Mouse (Mus musculus) midbrain, embryonic 13.5 days (tissue): Measurements from ENCODE around the gene Frem1. TPM values are rescaled to one million over a fixed set of nuclear protein-coding genes. Genes with fewer than 3 reads are reported as not detected.

Experiments
- ATAC-seq: fragments of 200-750 bp; cut with Nextera tagmentation; 2 replicates; pipeline ENCODE4 v1.8.0; 2017; ENCODE audit warnings: mild to moderate bottlenecking, moderate TSS enrichment, moderate library complexity
- H3K27ac ChIP-seq: fragments of 300-500 bp; sonication (generic); 2 replicates; pipeline ENCODE4 v1.5.1; 2015; ENCODE audit warnings: inconsistent platforms, mild to moderate bottlenecking, moderate library complexity
- H3K27me3 ChIP-seq: fragments of 300-500 bp; sonication (generic); 2 replicates; pipeline ENCODE4 v1.6.1; 2015; ENCODE audit warnings: mild to moderate bottlenecking, inconsistent platforms
- H3K36me3 ChIP-seq: fragments of 300-500 bp; sonication (generic); 2 replicates; pipeline ENCODE4 v1.6.1; 2015; ENCODE audit warnings: mild to moderate bottlenecking, inconsistent platforms
- H3K4me1 ChIP-seq: fragments of 300-500 bp; sonication (generic); replicated peaks from 2 replicates; pipeline ENCODE4 v1.6.1; 2015; ENCODE audit warnings: inconsistent platforms
- H3K4me2 ChIP-seq: fragments of 300-500 bp; sonication (generic); replicated peaks from 2 replicates; pipeline ENCODE4 v1.6.1; 2015; ENCODE audit warnings: moderate library complexity, mild to moderate bottlenecking, inconsistent platforms
- H3K4me3 ChIP-seq: fragments of 300-500 bp; sonication (generic); replicated peaks from 2 replicates; pipeline ENCODE4 v1.5.1; 2015; ENCODE audit warnings: mild to moderate bottlenecking, inconsistent platforms
- H3K9ac ChIP-seq: fragments of 300-500 bp; sonication (generic); replicated peaks from 2 replicates; pipeline ENCODE4 v1.6.1; 2015; ENCODE audit warnings: mild to moderate bottlenecking, inconsistent platforms
- H3K9me3 ChIP-seq: fragments of 300-500 bp; sonication (generic); 2 replicates; pipeline ENCODE4 v1.6.1; 2016; ENCODE audit warnings: mild to moderate bottlenecking, inconsistent platforms
- WGBS: fragments of 180-500 bp; shearing (Covaris S2); methylation state at CpG from one replicate; pipeline ENCODE4 v1.1.7; 2015; 5-methylcytosine and 5-hydroxymethylcytosine counted together
- polyA plus RNA-seq: library from polyadenylated mRNA; unstranded; fragments of >200 nt; fragmentation: Nextera tagmentation; extraction: Ambion mirVana; gene quantifications from 2 replicates; pipeline ENCODE4 v1.2.1, GENCODE M21; 2015

The Frem1 gene
- polyA plus RNA-seq, 1 experiment from 2014 or later, result 2.8 TPM

- Histone ChIP-seq H3K9ac (no peak overlapping the region), H3K9me3 (no peaks in the 10 kb centered on the region), H3K4me3 (no peak overlapping the region), H3K4me2 (no peak overlapping the region), H3K36me3 (no peaks in the 10 kb centered on the region), H3K27ac (no peak overlapping the region), H3K27me3 (no peaks in the 10 kb centered on the region), H3K4me1 (peaks cover 10% of the 10 kb centered on the region)
- 29% methylated on average over 4 of the region's 4 CpGs for WGBS
- no peak for ATAC-seq
These were observed 98.1 kb downstream of the Frem1 start for GRCm38 (mm10) chr4:82953992-82954391.

- Histone ChIP-seq H3K27me3 (no peaks in the 10 kb centered on the region), H3K9ac (no peak overlapping the region), H3K27ac (no peak overlapping the region), H3K4me1 (peaks cover 18% of the 10 kb centered on the region), H3K9me3 (no peaks in the 10 kb centered on the region), H3K4me2 (no peak overlapping the region), H3K4me3 (no peak overlapping the region), H3K36me3 (no peaks in the 10 kb centered on the region)
- no peak for ATAC-seq
- 71% methylated on average over 8 of the region's 8 CpGs for WGBS
These were observed 102.6 kb downstream of the Frem1 start for GRCm38 (mm10) chr4:82949511-82949910.

- H3K4me1 ChIP-seq, result peaks cover 14% of the 10 kb centered on the region
- H3K27me3 ChIP-seq, result no peaks in the 10 kb centered on the region
- H3K36me3 ChIP-seq, result no peaks in the 10 kb centered on the region
- H3K9me3 ChIP-seq, result no peaks in the 10 kb centered on the region
- 63% methylated on average over 8 of the region's 8 CpGs for WGBS
- H3K9ac ChIP-seq, result no peak overlapping the region
- no peak for ATAC-seq
- H3K27ac ChIP-seq, result peak overlapping the region; percentile 80
- no peak overlapping the region for H3K4me3 ChIP-seq
- no peak overlapping the region for H3K4me2 ChIP-seq
These were observed 105.4 kb downstream of the Frem1 start for GRCm38 (mm10) chr4:82946721-82947120.

- H3K4me1 ChIP-seq, result peaks cover 14% of the 10 kb centered on the region
- ATAC-seq, result peak; percentile 51; the same call in 1 of the 2 replicates
- no peak overlapping the region for H3K4me3 ChIP-seq
- no peaks in the 10 kb centered on the region for H3K36me3 ChIP-seq
- 34% methylated on average over 3 of the region's 3 CpGs for WGBS
- no peaks in the 10 kb centered on the region for H3K27me3 ChIP-seq
- no peak overlapping the region for H3K4me2 ChIP-seq
- no peaks in the 10 kb centered on the region for H3K9me3 ChIP-seq
- H3K27ac ChIP-seq, result peak overlapping the region; percentile 80
- H3K9ac ChIP-seq, result no peak overlapping the region
These were observed 105.9 kb downstream of the Frem1 start for GRCm38 (mm10) chr4:82946276-82946612.

- no peaks in the 10 kb centered on the region for H3K9me3 ChIP-seq
- H3K4me3 ChIP-seq, result no peak overlapping the region
- 68% methylated on average over 9 of the region's 9 CpGs for WGBS
- H3K27ac ChIP-seq, result peak overlapping the region; percentile 80
- ATAC-seq, result peak; percentile 46; the same call in 1 of the 2 replicates
- no peak overlapping the region for H3K4me2 ChIP-seq
- no peak overlapping the region for H3K9ac ChIP-seq
- H3K36me3 ChIP-seq, result no peaks in the 10 kb centered on the region
- no peaks in the 10 kb centered on the region for H3K27me3 ChIP-seq
- peaks cover 14% of the 10 kb centered on the region for H3K4me1 ChIP-seq
These were observed 106.4 kb downstream of the Frem1 start for GRCm38 (mm10) chr4:82945572-82946275.

GRCm38 (mm10) chr4:82940680-82941079 is 111.5 kb downstream of the Frem1 start:
- Histone ChIP-seq H3K4me1 (peaks cover 2% of the 10 kb centered on the region), H3K27ac (no peak overlapping the region), H3K4me3 (no peak overlapping the region), H3K27me3 (no peaks in the 10 kb centered on the region), H3K9ac (no peak overlapping the region), H3K4me2 (no peak overlapping the region), H3K36me3 (no peaks in the 10 kb centered on the region), H3K9me3 (no peaks in the 10 kb centered on the region)
- ATAC-seq, result no peak
- WGBS, result 85% methylated on average over 5 of the region's 5 CpGs

GRCm38 (mm10) chr4:82940248-82940647 is 111.9 kb downstream of the Frem1 start:
- ATAC-seq, result no peak
- H3K4me3 ChIP-seq, result no peak overlapping the region
- no peaks in the 10 kb centered on the region for H3K36me3 ChIP-seq
- H3K9me3 ChIP-seq, result no peaks in the 10 kb centered on the region
- no peak overlapping the region for H3K9ac ChIP-seq
- WGBS, result 82% methylated on average over 13 of the region's 13 CpGs
- no peak overlapping the region for H3K4me2 ChIP-seq
- H3K27me3 ChIP-seq, result no peaks in the 10 kb centered on the region
- H3K4me1 ChIP-seq, result no peaks in the 10 kb centered on the region
- H3K27ac ChIP-seq, result no peak overlapping the region

GRCm38 (mm10) chr4:82934308-82934707 is 117.8 kb downstream of the Frem1 start:
- no peaks in the 10 kb centered on the region for H3K36me3 ChIP-seq
- H3K27ac ChIP-seq, result no peak overlapping the region
- H3K4me3 ChIP-seq, result no peak overlapping the region
- peak; percentile 97 for ATAC-seq
- H3K9ac ChIP-seq, result no peak overlapping the region
- no peaks in the 10 kb centered on the region for H3K4me1 ChIP-seq
- no peaks in the 10 kb centered on the region for H3K9me3 ChIP-seq
- WGBS, result 17% methylated on average over 5 of the region's 5 CpGs
- no peak overlapping the region for H3K4me2 ChIP-seq
- no peaks in the 10 kb centered on the region for H3K27me3 ChIP-seq

GRCm38 (mm10) chr4:82933698-82934210 is 118.4 kb downstream of the Frem1 start:
- H3K4me1 ChIP-seq, result no peaks in the 10 kb centered on the region
- 10% methylated on average over 14 of the region's 14 CpGs for WGBS
- H3K27me3 ChIP-seq, result no peaks in the 10 kb centered on the region
- no peaks in the 10 kb centered on the region for H3K36me3 ChIP-seq
- no peaks in the 10 kb centered on the region for H3K9me3 ChIP-seq
- peak overlapping the region; percentile 41 for H3K4me2 ChIP-seq
- H3K9ac ChIP-seq, result no peak overlapping the region
- peak overlapping the region; percentile 20; the same call in 1 of the 2 replicates for H3K4me3 ChIP-seq
- ATAC-seq, result peak; percentile 87
- H3K27ac ChIP-seq, result peak overlapping the region; percentile 57

- 85% methylated on average over 5 of the region's 5 CpGs for WGBS
- no peak for ATAC-seq
- Histone ChIP-seq H3K27me3 (no peaks in the 10 kb centered on the region), H3K9me3 (no peaks in the 10 kb centered on the region), H3K4me1 (no peaks in the 10 kb centered on the region), H3K36me3 (no peaks in the 10 kb centered on the region), H3K4me3 (no peak overlapping the region), H3K4me2 (no peak overlapping the region), H3K9ac (no peak overlapping the region), H3K27ac (no peak overlapping the region)
These were observed 122.1 kb downstream of the Frem1 start for GRCm38 (mm10) chr4:82930079-82930478.

- WGBS, result 87% methylated on average over 4 of the region's 4 CpGs
- H3K27ac ChIP-seq, result no peak overlapping the region
- H3K9ac ChIP-seq, result no peak overlapping the region
- peaks cover 2% of the 10 kb centered on the region for H3K4me1 ChIP-seq
- no peaks in the 10 kb centered on the region for H3K9me3 ChIP-seq
- no peak overlapping the region for H3K4me2 ChIP-seq
- no peak for ATAC-seq
- no peak overlapping the region for H3K4me3 ChIP-seq
- peaks cover 3% of the 10 kb centered on the region; the same call in 1 of the 2 replicates for H3K27me3 ChIP-seq
- H3K36me3 ChIP-seq, result no peaks in the 10 kb centered on the region
These were observed 130.2 kb downstream of the Frem1 start for GRCm38 (mm10) chr4:82921962-82922361.

GRCm38 (mm10) chr4:82918625-82919024 is 133.5 kb downstream of the Frem1 start:
- no peaks in the 10 kb centered on the region for H3K36me3 ChIP-seq
- 78% methylated on average over 2 of the region's 2 CpGs for WGBS
- peaks cover 26% of the 10 kb centered on the region for H3K4me1 ChIP-seq
- no peak overlapping the region for H3K4me3 ChIP-seq
- H3K27ac ChIP-seq, result no peak overlapping the region
- peaks cover 3% of the 10 kb centered on the region; the same call in 1 of the 2 replicates for H3K27me3 ChIP-seq
- H3K4me2 ChIP-seq, result no peak overlapping the region
- ATAC-seq, result no peak
- H3K9me3 ChIP-seq, result no peaks in the 10 kb centered on the region
- no peak overlapping the region for H3K9ac ChIP-seq
